Mouse (Mus musculus) R1 (cell line): ENCODE data around the gene Slc22a21.
"Not testable (repeated sequence)": the region's sequence is repeated elsewhere in the genome, so short reads cannot be mapped to it uniquely, and the experiment has no call there.

Experiments used
- DNase-seq: peaks from one replicate; pipeline ENCODE4 v3.0.0-alpha.2; 2018; ENCODE audit warnings: low read depth, low spot score

The Slc22a21 gene

DNA sequence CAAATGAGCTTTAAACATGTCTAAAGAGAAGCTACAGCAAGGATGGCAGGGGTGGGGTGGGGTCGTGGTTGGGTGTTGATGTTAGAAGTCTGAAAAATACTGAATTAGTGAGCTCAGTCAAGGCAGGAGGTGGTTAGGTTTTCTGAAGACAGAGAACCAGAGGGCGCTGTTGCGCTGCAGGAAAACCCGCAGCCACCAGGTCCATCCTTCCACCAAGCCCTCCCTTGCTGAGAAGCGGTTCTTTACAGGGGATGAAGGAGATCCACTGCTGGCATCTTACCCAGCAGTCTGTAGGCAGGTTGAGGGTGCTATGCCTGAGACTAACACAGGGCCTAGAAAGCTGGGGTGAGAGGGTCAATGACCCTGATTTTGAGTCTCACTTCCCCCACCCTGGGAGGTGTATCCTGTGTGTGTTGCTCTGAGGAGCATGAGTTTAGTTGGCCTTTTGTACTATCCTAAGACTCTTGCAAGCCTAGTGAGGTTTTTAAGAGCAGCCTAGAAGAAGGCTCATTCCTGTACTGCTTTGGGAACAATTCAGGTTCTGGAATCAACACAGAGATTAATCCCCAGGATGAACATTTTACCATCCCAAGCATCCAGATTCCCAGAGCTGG, 22.1 kb upstream of the Slc22a21 start:
- DNase-seq, result peak; percentile 46

DNA sequence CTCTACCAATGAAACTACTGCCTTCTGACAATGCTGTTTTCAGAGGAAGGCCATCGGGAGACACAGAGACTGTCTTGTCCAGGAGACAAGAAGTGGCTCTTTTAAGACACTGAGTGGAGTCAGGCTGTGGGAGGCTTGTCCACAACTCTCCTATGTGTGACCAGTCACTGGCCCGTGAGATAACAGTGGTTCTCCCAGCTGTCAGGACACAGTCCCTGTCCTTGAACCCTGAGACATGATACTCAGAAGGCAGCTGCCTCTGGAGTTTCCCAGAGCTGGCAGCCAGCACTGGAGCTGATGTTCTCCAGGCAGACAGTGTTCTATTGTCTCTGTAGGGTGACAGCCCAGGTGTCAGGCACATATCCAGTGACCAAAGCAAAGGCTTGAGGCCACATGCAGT, 17.5 kb upstream of the Slc22a21 start:
- no peak for DNase-seq

DNA sequence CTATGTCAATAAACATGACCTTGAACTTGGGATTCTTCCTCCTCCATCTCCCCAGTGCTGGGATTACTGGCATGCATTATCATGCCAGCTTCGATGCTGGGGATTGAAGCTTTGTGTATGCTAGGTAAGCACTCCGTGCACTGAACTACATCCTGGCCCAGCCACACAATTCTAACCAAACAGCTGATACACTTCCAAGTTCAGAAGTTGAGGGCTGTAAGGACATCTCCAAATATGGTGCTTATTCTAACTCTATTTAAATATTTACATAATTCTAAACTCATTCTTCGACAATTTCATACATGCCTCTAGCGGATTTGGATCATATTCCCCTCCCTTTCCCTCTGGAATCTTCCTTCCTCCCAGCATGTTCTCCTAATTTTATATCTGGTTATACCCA, 12.1 kb upstream of the Slc22a21 start:
- no peak for DNase-seq

DNA sequence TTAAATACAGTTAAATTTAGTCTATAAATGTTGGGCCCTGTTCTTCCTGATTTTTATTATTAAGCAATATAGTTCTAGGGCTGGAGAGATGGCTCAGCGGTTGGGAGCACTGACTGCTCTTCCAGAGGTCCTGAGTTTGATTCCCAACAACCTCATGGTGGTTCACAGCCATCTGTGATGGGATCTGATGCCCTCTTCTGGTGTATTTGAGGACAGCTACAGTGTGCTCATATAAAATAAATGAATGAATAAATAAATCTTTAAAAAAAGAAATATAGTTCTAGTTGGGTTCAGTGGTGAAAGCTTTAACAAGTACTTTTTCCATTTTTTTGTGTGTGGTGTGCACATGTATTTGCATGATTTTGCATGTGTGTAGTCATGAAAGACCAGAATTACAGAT, 9.1 kb upstream of the Slc22a21 start:
- peak; percentile 9 for DNase-seq

DNA sequence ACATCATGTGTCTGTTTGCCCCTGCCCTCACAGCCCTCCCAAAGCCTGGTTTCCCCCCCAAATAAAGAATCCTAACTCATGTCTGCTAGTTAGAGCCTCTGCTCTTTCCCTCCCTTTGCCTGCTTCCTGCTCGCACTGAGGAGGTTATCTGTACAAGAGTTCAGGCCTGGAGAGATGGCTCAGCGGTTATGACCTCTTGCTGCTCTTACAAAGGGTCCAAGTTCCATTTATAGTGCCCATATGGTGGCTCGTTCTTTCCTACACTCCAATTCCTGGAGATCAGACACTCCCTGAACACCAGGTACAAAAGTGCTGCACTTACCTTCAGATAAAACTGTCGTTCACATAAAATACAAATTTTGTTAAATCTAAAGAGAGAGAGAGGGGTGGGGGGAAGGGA, 7.9 kb upstream of the Slc22a21 start:
- no peak for DNase-seq

DNA sequence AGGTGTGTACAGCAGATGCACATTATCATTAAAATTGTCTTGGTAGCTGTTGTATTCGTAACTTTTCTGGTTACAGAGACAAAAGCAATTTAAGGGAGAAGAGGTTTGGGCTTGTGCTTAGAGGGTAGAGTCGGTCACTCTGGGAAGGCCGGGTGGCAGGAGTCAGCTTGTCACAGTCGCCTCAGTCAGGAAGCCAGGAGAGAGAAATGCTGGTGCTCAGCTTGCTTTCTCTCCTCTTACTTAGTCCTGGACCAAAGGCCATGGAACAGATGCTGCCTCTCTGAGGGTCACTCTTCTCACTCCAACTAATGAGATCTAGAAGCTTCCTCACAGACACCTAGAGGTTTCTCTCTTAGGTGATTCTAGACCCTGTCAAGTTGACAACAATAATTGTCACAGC, 1.3 kb upstream of the Slc22a21 start:
- no peak for DNase-seq

DNA sequence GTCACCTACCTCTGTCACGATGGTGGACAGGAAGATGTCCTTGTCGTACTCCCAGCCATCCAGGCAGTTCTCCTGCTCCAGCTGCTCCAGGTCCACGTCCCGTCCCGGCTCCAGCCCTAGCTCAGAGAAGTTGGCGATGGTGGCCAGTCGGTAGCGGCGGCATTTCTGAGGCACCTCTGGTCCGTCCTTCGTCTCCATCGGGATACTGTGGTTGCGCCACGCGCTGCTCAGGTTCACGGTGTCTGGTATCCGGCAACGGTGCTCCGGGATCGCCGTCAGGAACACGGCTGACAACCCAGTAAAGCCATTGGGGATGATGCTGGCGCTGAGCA, 710 bp downstream of the Slc22a21 start:
- DNase-seq, result not testable (repeated sequence)

DNA sequence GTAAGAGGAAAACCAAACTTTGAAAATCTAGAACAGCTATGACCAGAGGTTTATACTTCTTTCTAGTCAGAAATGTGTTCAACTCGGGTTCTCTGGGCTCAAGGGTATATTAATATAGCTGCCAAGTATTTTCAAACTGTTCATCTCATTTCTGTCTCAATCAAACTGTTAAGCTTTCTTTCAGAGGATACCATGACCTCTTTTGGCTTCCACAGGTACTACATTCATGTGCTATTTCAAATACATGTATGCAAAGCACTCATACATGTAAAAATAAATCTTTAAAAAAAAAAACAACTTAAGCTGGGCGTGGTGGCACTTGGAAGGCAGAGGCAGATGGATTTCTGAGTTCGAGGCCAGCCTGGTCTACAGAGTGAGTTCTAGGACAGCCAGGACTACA, 2.5 kb downstream of the Slc22a21 start:
- DNase-seq, result no peak

DNA sequence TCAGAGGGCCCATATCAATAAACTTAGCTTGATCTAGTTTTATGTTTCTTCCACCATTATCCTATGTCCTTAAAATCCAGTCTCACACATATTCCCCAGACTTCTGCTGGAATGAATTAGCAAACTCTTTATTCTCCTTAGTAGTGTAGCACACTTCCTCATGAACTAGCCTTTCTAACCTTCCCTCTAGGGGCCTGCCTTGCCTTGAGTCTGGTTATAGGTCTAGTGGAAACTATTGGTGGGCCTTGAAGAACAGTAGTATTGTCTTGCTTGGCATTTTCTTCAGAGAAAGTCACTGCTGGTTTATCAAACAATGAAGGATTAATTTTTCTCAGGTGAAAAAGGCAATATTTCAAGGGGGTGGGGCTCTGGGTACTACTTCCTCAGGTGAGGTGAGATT, 4.6 kb downstream of the Slc22a21 start:
- no peak for DNase-seq

DNA sequence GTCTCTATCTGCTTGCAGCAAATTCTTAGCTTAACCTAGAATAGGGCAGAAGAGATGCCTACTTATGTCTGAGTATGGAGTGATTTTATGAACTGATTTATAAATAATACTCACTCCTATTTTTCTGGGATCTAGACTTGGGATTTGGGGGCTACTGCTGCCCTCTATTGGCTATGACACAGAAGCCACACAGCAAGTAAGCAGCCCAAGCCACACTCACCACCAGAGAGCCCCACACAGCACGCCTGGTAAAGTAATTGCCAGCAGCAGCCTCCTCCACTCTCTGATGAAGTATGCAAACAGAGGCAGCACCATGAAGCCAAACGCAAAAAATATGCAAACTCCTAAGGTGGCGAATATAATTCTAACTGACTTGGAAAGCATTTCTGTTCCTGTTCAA, 21.1 kb downstream of the Slc22a21 start:
- DNase-seq, result peak; percentile 23

DNA sequence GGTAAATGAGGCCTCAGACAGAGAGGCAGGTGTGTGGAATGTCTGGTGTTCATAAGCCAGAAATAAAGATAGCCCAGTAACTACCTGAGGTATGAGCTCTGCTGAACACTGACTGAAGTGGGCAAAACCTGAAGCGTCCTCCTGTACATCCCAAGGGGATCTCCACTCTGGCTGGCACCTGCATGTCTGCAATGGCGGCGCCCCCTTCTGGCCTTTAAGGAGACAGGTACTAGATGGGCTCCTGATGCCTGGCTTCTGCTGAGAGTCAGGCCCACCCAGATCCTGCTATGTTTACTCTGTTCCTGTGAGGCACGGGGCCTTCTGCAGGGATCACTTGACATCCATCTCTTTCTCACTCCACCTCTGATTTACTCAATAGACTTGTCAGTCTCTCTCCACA, 22.0 kb downstream of the Slc22a21 start:
- DNase-seq, result peak; percentile 57

DNA sequence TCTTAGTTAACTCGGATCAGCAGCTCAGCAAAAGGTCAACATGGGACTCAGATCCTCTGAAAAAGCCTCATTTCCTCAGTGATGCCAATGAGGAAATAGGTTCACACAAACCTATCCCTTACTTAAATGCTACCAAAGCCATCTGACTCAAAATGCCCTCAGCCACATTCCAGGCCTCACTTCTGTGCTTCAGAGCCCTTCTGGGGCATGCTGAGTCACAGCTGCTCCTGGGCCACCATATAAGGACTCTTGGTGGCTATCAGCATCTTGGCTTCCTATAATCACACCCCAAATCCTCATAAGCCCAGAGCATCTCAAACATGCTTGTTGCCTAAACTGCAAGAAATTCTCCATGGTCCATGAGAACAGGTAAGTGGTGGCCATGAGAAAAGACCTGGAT, 23.5 kb downstream of the Slc22a21 start:
- DNase-seq, result no peak

DNA sequence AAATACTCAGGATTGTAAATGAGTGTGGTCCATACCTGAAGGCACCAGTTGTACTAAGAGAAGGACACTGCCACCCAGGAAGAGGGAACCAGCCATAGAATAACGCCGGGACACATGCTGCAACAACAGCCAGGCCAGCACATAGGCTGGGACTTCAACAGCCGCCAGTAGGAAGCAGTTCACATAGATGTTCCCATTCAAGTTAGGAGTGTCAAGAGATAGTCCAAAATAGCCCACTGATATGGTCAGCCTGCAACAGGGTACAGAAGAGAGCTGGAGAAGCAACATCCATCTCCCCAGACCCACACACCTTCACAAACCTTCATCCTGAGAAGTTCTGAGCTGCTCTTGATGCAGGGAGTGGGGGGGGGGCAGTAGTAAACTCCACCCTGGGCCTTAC, 25.5 kb downstream of the Slc22a21 start:
- no peak for DNase-seq

DNA sequence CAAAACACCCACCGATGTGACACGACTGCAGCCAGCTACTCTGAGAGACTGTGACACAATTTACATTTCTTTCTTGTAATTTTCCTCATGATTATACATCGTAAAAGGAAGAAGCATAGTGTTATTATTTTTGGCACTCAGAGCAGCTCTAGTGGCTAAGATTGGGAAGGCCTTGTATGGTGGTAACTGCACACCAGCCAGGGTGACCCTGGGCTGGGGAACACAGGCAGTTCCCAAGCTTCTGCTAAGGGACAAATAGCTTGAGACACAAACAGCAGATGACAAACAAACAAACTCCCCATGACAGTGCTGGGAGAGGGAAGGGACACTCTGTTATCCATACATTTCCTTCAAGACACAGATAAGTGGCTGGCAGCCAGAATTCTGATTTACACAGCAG, 30.0 kb downstream of the Slc22a21 start:
- DNase-seq, result not testable (repeated sequence)

DNA sequence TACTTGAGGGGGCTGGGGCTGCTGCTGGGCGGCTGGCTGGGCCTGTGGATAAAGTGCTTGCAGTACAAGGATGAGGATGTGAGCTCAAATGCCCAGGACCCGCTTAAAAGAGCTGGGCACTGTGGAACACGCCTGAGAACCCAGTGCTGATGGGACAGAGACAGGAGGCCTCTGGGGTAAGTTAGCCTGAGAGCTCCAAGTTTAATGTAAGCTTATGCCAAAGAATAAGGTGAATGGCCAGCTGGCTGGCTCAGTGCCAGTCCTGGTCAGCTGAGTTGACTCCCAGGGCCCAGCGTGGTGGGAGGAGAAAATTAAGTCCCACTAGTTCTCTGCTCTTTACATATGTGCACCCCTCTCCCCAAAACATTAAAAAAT, 48.2 kb downstream of the Slc22a21 start:
- DNase-seq, result not testable (repeated sequence)

DNA sequence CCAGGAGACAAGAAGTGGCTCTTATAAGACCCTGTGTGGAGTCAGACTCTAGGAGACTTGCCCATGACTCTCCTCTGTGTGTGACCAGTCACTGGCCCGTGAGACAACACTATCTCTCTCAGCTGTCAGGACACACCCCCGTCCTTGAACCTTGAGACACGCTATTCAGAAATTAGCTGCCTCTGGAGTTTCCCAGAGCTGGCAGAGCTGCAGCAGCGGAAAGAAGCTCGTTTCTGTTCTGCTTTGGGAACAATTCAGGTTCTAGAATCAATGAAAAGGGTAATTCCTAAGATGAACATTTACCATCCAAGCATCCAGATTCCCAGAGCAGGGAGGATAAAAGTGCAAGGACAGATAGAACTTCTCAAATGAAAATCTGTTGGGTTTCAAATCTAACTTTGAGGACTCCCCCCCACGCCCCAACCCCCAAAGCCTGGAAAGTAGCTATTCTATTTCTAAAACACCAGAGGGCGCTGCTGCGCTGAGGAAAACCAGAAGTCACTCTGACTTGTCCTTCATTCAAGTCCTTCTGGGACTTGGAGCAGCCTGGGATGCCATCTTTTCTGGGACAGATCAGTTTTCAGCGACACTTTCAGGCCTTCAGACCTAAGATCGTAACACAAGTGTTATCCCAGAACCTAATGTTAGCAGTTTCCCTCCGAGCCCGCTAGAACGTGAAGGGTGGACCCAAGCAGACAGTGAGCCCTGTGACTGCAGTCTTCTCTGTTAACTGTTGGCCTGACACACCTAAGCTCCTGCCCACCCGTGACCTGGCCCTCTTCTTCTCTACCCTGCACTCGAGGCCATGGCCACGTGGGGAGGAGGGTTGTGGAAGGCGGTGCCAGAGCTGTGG, 48.8 kb downstream of the Slc22a21 start:
- peak; percentile 78 for DNase-seq

DNA sequence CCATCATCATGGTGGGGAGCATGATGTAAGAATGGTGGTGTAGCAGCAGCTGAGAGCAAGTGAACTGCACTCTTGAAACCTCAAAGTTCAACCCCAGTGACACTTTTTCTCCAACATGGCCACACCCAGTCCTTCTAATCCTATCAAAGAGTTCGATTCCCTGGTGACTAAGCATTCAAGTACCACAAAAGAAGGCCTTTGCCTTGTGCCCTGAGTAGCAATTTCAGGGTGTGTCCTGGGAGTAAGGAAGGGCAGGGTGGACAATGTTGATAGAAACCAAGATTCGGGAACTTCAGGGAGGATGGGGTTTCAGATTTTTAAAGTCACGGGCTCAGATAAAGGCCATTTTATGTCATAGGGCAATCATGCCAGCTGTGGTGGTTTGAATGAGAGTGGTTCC, 50.4 kb downstream of the Slc22a21 start:
- peak; percentile 32 for DNase-seq

DNA sequence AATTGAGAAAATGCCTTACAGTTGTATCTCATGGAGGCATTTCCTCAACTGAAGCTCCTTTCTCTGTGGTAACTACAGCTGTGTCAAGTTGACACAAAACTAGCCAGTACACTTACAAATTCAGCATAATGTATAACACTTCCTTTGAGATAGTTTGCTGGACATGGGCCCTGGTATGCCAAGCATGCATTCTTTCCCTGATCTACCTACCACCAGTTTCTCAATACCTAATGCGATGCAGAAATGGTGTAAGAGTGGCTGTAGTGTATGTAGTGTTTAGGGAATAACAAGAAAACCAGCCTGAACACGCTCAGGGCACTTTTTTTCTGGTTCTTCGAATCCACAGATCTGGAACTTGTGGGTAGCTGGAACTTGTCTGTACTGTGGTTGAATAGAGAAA, 51.5 kb downstream of the Slc22a21 start:
- no peak for DNase-seq

DNA sequence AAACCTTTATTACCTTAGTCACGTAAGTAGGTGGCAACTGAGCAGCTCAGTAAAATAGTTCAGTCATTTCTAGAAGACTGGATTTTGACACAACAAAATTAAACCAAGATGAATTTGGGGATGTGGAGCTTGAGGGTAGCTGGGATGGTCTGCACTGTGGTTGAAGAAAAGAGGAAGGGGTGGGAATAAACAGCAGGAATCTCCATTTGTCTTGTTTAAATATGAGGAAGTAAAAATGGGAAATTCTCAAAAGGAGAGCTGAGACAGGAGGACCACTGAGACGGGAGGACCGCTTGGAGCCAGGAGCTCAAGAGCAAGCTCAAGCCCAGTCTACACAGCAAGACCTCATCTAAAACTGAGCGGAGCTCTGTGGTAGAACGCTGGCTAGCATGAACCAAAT, 53.8 kb downstream of the Slc22a21 start:
- DNase-seq, result no peak

DNA sequence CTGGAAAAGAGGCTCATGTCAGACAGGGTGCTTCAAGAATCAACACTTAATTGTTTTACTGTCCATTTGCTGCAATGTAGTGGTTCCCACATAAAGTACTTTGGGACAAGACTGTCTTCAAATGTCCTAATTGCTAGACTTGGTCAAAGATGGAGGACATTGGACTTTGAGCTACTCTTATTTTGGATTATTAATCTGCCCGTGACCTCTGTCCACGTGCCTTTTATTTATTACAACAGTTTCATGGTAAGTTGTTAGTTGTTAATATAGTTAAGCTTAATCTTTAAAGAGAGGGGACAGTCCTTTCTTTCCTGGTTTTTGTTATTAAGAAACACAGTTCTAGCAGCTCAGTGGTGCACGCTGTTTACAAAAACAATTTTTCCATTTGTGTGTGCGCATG, 61.3 kb downstream of the Slc22a21 start:
- DNase-seq, result no peak

DNA sequence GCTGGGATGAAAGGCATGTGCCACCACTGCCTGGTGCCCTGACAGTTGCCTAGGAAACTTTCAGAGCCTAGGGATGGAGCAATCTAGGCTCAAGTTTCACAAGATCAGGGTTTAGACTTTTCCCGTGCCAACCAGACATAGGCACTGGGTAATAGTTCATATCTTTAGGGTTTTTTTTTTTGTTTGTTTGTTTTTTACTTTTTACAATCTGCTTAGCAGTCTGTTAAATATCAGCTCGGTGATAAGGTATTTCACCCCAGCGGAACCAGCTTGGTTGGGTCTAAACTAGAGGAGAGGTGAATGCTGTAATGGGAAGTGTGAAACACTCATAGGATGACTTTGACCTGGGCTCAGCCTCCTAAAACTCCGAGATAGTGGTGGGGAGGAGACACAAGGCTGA, 69.1 kb downstream of the Slc22a21 start:
- DNase-seq, result no peak

DNA sequence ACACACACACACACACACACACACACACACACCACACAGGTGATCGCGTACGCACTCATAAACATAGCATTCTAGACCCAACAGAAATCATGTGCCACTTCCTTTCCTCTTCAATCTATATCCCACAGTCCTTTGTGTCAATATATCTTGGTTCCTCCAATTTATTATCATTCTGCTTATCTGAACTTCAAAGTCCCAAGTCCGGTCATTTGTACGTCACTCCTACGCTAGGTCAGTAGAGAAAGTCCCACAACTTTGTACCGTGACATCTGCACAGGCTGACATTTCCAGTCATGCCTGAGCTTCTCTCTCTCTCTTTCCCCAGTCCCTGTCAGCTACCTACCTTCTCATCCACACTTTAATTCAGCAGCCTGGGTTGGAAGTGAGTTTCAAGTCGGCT, 71.4 kb downstream of the Slc22a21 start:
- DNase-seq, result no peak

DNA sequence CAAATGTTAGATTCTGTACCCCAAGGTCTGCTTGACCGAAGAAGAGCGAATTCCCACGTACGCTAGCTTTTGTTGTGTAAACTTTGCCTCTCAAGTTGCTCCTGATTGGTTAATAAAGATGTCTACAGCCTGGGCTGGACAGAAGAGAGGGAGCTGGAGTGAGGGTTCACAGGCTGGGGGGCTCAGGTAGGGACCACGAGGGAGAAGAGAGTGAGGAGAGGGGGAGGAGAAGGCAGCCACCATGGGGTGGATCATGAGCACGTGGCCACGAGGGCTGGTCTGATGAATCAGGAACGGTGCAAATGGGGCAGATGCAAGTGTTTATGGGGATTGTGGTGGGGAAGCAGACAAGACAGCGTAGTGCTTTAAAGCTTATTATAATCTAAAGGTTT, 75.6 kb downstream of the Slc22a21 start:
- DNase-seq, result no peak
